In the genomic region with DNA sequence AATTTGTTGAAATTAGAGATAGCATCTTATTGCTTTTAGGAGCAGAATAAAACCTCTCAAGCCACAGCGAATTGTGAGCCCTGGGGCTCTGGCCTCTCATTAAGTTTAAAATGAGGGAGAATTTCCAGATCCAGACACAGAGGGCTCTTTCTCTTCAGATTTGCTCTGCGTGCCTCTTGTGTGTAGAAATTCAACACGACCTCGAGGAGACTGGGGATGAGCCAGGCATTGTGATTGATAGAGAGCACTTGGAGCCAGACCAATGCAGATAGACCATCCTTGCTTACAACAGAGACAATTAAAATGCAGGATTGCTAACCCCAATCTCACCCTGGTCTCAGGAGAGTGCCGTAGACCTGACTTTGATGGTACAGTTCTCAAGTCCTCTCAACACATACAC, we compare ENCODE assay signal across 10 mouse cellular contexts.
DNase-seq lines count a peak whose midpoint lies in the region; ATAC-seq lines count a peak whose summit lies in the region.
"Had no signal": no experiment of that assay in that cellular context is flagged by ENCODE, and none has a peak within 500 bp of the region (broad histone marks: within the 10 kb centered on the region; RNA-seq: fewer than 3 reads in every experiment).

No protein-coding gene starts in this region.

- no peak for ATAC-seq in kidney, embryonic 15.5 days (replicated peaks; ENCODE audit: low FRiP score)
- peak; percentile 33; the same call in 1 of the 2 replicates for ATAC-seq in intestine, embryonic 16.5 days
- no peak for ATAC-seq in forebrain, embryonic 16.5 days

- H3K36me3 ChIP-seq in kidney, embryonic 15.5 days, result no peaks in the 10 kb centered on the region
- no peaks in the 10 kb centered on the region for H3K36me3 ChIP-seq in intestine, embryonic 16.5 days (ENCODE audit: control insufficient read depth, insufficient read depth, low read length)
- no peaks in the 10 kb centered on the region for H3K36me3 ChIP-seq in forebrain, embryonic 16.5 days (ENCODE audit: control insufficient read depth, insufficient read depth)

- H3K4me2 ChIP-seq in kidney, embryonic 15.5 days, result no peak overlapping the region
- H3K4me2 ChIP-seq in intestine, embryonic 16.5 days (ENCODE audit: low read depth, low read length), result no peak overlapping the region
- H3K4me2 ChIP-seq in forebrain, embryonic 16.5 days (ENCODE audit: low read length), result no peak overlapping the region

- no peak overlapping the region for H3K27ac ChIP-seq in kidney, embryonic 15.5 days
- H3K27ac ChIP-seq in intestine, embryonic 16.5 days (ENCODE audit: low read length), result 0 out of 2 replicates have a peak overlapping the region, but pooled peaks have one; percentile 42
- H3K27ac ChIP-seq in forebrain, embryonic 16.5 days (ENCODE audit: low read length), result no peak overlapping the region

- H3K9me3 ChIP-seq in kidney, embryonic 15.5 days (replicated peaks), result no peaks in the 10 kb centered on the region
- H3K9me3 ChIP-seq in intestine, embryonic 16.5 days (ENCODE audit: control insufficient read depth, low read length), result no peaks in the 10 kb centered on the region
- no peaks in the 10 kb centered on the region for H3K9me3 ChIP-seq in forebrain, embryonic 16.5 days (ENCODE audit: control insufficient read depth, low read length)

- no peak overlapping the region for H3K9ac ChIP-seq in kidney, embryonic 15.5 days
- no peak overlapping the region for H3K9ac ChIP-seq in intestine, embryonic 16.5 days (ENCODE audit: low read depth, low read length)
- no peak overlapping the region for H3K9ac ChIP-seq in forebrain, embryonic 16.5 days (replicated peaks; ENCODE audit: low read depth, low read length)

- peak; percentile 52 to 90 for DNase-seq in adrenal gland, adult (ENCODE audit: inconsistent age in 2 of 2, low spot score in 1 of 2)
- no peak for DNase-seq in adrenal gland, postnatal 4 days (ENCODE audit: low spot score in 2 of 2)
- peak; percentile 29 for DNase-seq in kidney, postnatal 10 days
- peak; percentile 59 for DNase-seq in adrenal gland, postnatal 10 days
- no peak for DNase-seq in frontal cortex, postnatal 10 days (ENCODE audit: low spot score in 2 of 2)
- DNase-seq: cerebellum, postnatal 10 days; kidney, adult 18-20 months had no signal

- peaks cover 15% of the 10 kb centered on the region for H3K4me1 ChIP-seq in kidney, embryonic 15.5 days
- H3K4me1 ChIP-seq in intestine, embryonic 16.5 days (ENCODE audit: control insufficient read depth, insufficient read depth, low read length), result 0 out of 2 replicates have a peak, but pooled peaks cover 3% of the 10 kb centered on the region
- no peaks in the 10 kb centered on the region for H3K4me1 ChIP-seq in forebrain, embryonic 16.5 days (replicated peaks; ENCODE audit: control insufficient read depth, insufficient read depth, low read length)

- no peak overlapping the region for H3K4me3 ChIP-seq in kidney, embryonic 15.5 days (replicated peaks)
- no peak overlapping the region for H3K4me3 ChIP-seq in intestine, embryonic 16.5 days (ENCODE audit: low read length)
- no peak overlapping the region for H3K4me3 ChIP-seq in forebrain, embryonic 16.5 days (replicated peaks; ENCODE audit: low read length)

- WGBS in kidney, embryonic 15.5 days, result 48% methylated on average over 5 of the region's 5 CpGs
- 46% methylated on average over 5 of the region's 5 CpGs for WGBS in intestine, embryonic 16.5 days
- WGBS in forebrain, embryonic 16.5 days, result 67% methylated on average over 5 of the region's 5 CpGs

- no peaks in the 10 kb centered on the region for H3K27me3 ChIP-seq in kidney, embryonic 15.5 days
- H3K27me3 ChIP-seq in intestine, embryonic 16.5 days (replicated peaks; ENCODE audit: control insufficient read depth, insufficient read depth, low read length), result no peaks in the 10 kb centered on the region
- no peaks in the 10 kb centered on the region for H3K27me3 ChIP-seq in forebrain, embryonic 16.5 days (replicated peaks; ENCODE audit: control insufficient read depth, insufficient read depth, low read length)

Comparison
In these comparisons a context has a peak if more than half of its experiments do, and no peak if none do; other contexts are left out.
1. DNase-seq: peak in adrenal gland, adult (2 of 2), kidney, postnatal 10 days (single experiment) and adrenal gland, postnatal 10 days (single experiment); none in adrenal gland, postnatal 4 days (0 of 2) and frontal cortex, postnatal 10 days (0 of 2).